Mouse (Mus musculus) layer of hippocampus, postnatal 25 days (tissue): ENCODE results near the gene Ass1. TPM values are rescaled to one million over a fixed set of nuclear protein-coding genes. Genes with fewer than 3 reads are reported as not detected.
"Not testable (repeated sequence)": the region's sequence is repeated elsewhere in the genome, so short reads cannot be mapped to it uniquely, and the experiment has no call there.

ENCODE experiments used
- DNase-seq, 2 experiments: peaks; one replicate each; pipeline ENCODE4 v3.0.0; 2022; ENCODE audit warnings: mixed read lengths in 2 of 2, low spot score in 1 of 2; ENCODE audit errors: extremely low spot score in 1 of 2
- total RNA-seq, 2 experiments: library from RNA; stranded (reverse); gene quantifications; 2 replicates each; pipeline ENCODE4 v1.2.3; 2021

The Ass1 gene
- total RNA-seq, 2 experiments from 2014 or later: 17.7 to 20.8 TPM

- no peak for DNase-seq
Measured at GRCm38 (mm10) chr2:31511316-31511715, 41.3 kb downstream of the Ass1 start.

- DNase-seq: no peak
Measured at GRCm38 (mm10) chr2:31516557-31516956, 46.5 kb downstream of the Ass1 start.

DNA sequence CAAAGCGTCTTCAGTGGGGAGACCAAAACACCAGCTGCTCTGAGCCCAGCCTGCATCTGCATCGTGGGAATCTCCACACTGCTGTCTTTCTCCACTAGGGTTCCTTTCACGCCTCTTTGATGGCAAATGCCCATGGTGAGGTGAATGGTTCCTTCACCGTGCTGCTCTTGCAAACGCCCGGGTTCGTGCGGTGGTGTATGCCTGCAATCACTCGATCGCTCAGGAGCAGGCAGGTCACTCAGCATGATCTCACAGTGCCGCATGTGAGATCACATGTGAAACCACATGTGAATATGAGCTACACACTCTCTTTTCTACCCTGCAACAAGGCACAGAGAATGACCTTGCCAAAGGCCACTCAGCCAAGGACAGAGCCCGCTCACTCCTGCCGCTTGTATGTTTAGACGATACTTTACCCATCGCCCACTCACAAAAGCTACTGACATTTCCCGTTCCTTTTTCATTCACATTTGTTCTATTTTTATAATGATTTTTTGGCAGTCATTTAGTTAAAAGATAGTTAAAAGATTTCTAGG is 51.9 kb downstream of the Ass1 start:
- DNase-seq: no peak

GRCm38 (mm10) chr2:31524641-31525040 is 54.6 kb downstream of the Ass1 start:
- no peak for DNase-seq

- DNase-seq: no peak
Measured at GRCm38 (mm10) chr2:31525778-31526177, 55.8 kb downstream of the Ass1 start.

DNA sequence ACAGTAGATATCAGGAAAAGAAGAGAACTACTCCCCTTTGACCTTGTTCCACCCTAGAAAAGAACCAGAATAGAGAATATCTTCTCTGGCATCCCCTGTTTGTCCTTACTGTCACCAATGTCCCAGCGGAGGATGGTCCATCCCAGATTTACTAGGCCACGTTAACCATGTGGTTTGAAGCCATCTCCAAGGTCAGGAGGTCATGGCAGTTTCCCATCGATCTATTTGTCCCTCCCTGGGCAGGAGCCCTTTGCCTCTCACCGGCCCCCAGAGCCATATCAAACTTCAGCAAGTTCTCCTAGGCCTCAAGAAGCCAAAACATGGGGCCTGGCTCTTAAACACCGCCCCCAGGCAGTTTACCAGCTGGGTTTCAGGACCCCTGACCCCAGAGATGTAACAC is 60.2 kb downstream of the Ass1 start:
- no peak for DNase-seq

DNA sequence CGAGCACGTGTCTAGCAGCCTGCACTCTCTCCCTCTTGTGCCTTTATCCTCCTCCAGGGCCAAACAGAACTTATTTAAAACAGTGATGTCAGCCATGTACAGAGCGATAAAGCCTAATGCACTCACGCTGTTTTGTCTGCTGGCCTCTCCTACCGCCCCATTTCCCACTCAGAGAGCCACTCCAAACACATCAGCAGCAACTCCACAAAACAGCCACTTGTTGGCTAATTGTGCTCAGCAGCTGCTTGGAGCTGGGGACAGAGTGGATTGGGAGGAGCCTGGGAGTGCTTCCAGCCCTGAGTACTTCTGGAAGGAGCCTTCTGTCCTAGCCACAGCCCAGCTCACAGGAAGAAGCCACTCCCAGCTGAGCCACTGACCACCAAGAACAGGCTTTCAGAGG is 67.0 kb downstream of the Ass1 start:
- DNase-seq: no peak

DNA sequence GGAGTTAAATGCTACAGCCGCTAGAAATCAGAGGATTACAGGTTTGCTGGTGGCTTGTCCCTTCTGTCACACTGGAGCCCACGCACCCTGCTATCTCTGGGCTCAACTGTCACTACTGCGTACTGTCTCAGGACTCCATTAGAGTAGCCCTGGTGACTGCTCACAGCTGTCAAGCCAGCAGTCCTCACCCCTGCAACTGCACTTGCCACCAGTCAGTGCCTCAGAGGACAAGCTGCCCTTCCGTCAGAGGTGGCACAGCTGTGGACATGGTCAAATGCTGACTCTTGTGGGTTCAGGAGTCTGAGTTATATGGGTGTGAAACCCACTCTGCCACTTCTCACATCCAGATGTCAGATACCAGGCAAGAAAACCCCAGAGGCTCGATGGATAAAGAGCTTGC is 68.7 kb downstream of the Ass1 start:
- no peak for DNase-seq

DNA sequence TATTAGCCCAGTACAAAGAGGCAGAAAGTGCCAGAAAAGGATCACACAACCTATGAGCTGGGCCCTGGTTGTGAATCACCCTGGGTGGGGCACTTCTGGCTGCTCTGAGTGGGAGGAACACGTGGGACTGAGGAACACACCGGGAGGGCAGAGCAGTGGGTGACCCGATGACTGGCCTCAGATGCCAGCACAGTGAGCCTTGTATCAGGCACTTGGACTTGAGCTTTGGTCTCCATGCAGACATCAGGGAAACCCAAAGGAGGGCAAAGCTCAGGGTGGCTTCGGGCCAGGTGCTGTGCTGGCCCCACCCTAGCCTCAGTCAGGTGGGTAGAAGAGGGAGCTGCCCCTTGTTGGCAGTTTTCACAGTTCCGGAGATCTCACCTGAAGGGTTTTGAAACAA is 71.6 kb downstream of the Ass1 start:
- DNase-seq: no peak

GRCm38 (mm10) chr2:31547726-31548125 is 77.7 kb downstream of the Ass1 start:
- no peak for DNase-seq

GRCm38 (mm10) chr2:31550503-31550902 is 80.5 kb downstream of the Ass1 start:
- DNase-seq: no peak

DNA sequence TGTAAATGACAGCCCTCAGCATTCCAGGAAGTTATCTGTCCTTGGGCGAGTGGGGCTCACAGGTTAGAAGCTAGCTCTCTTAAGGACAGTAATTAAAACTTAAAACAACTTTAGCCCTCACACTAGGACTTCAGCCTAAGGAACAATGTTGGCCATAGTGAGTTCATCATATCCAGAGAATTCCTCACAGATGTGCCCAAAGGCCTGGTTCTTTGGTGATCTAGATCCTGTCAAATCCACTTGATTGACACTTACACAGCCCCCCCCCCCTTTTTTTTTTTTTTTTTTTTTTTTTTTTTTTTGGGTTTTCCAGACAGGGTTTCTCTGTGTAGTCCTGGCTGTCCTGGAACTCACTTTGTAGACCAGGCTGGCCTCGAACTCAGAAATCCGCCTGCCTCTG is 81.3 kb downstream of the Ass1 start:
- not testable (repeated sequence) for DNase-seq

GRCm38 (mm10) chr2:31551971-31552370 is 82.0 kb downstream of the Ass1 start:
- no peak for DNase-seq

DNA sequence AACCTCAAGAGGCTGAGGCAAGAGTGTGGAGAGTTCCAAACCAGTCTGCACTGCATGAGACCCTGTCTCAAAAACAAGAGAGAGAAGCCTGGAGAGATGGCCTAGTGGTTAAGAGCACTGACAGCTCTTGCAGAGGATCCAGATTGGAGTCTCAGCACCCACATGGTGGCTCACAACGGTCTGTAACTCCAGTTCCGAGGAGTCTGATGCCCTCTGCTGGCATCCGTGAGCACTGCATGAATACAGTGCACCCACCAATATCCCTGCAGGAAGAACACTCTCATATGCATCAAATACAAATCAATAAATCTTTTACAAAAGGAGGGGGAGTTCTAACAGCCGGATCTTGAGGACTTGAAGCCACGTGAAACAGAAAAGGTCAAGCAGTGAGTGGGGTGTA is 84.6 kb downstream of the Ass1 start:
- no peak for DNase-seq

Other genes with a start within 250 kb of the Ass1 start
- 100 to 1,000 TPM; 259 to 284 TPM for gene Ncs1, start 224.4 kb upstream of the Ass1 start, total RNA-seq
- under 1 TPM; 0.25 to 0.49 TPM for gene Hmcn2, start 155.8 kb upstream of the Ass1 start, total RNA-seq
- gene Fubp3, start 102.4 kb downstream of the Ass1 start, total RNA-seq: 10 to 100 TPM; 35.5 to 45.6 TPM
- not detected for gene Prdm12, start 169.8 kb downstream of the Ass1 start, total RNA-seq
- 10 to 100 TPM; 20.3 to 20.6 TPM for gene Exosc2, start 200.5 kb downstream of the Ass1 start, total RNA-seq
- gene Abl1, start 218.2 kb downstream of the Ass1 start, total RNA-seq: 10 to 100 TPM; 45.5 to 46.0 TPM